Mouse (Mus musculus) kidney, postnatal 36 days (tissue): ENCODE measurements around the gene Pakap.

Experiments used
- DNase-seq, 2 experiments: peaks; one replicate each; pipeline ENCODE4 v3.0.0; 2021 to 2022; ENCODE audit warnings: mixed read lengths in 2 of 2

Pakap gene

DNA sequence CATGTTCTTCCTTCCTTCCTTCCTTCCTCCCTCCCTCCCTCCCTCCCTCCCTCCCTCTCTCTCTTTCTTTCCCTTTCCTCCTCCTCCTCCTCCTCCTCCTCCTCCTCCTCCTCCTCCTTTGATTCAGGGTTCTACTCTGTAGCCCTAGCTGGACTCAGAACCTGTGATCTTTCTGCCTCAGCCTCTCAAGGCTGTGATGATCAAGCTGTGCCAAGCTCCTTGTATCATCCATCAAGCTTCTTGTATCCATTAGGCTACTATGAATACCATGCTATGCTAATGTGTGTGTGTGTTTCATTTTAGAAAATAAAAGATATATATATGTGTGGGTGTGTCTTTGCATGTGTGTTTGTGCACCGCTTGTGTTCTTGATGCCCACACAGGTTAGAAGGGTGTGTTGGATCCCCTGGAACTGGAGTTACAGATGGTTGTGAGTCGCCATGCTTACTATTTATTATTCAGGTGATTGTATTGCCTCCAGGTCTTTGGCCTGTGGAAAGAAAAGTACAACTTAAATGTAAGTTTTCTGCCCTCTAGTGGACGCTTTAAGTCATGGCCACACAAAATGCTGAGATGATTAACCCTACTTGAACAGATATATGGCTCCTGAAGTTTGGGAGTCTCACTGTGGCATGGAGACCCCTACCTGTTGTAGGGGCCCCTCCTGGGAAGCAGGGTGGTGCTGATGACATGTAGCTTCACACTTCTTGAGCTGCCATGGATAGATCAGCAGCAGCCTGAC is 359.7 kb downstream of the Pakap start:
- DNase-seq: peak; percentile 45 to 50

DNA sequence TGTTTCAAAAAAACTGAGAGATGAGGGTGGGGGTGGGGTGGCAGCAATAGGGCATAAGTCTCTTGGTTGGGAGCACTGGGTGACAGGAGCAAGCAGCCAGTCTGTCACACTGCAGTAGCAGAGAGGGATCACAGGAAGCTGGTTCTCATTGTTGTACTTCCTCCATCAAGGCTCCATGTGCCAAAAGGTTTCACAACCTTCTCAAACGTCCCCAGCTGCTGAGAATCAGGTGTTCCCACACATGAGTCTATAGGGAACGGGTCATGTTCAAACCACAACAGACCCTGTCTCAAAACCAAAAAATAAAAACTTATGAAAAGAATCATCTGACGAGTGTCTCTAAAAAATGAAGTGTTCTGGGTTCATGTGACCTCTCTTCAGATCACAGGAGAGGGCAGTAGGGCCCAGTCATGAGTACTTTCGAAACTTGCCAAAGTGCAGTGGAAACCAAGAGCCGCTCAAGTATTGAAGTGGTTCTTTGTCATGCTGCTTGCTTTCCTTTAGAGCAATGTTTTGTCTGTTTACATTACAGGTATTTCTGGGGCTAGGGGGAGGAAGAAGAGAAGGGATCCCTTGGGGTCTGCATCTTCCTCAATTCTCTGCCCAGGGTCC is 362.7 kb downstream of the Pakap start:
- no peak for DNase-seq

DNA sequence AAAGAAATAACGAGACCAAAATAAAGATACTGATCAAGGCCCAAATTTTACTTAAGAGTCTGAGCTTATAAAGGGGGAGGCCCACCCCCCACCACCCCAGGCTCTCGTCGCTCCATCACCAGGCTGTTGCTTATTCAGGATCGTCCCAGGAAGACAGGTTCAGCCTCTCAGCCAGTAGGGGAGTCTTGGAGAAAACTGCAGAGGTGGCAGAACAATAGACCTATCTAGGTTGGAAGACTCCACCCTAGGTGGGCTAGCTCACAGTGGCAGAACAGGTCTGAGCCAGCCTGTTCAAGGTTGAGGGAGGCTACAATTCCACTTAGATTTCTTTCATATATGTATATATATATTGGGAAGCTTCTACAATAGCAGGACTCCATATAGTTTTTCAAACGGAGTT is 366.2 kb downstream of the Pakap start:
- no peak for DNase-seq

DNA sequence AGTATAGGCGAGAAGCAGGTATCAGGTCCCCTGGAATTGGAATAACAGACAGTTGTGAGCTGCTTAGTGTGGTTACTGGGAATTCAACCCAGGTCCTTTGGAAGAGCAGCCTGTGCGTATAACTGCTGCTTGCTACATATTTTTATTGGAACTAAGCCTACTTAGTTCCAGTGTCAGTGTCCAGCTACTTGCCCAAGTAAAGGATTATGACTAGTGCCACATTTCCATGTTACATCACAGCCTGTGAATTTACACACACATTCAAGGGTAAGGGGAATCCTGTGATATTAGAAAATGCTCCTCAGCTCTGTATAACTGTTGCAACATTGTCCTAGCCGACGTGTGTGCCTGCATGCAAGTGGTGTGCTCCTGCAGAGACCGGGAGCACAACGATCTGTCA is 369.3 kb downstream of the Pakap start:
- no peak for DNase-seq

DNA sequence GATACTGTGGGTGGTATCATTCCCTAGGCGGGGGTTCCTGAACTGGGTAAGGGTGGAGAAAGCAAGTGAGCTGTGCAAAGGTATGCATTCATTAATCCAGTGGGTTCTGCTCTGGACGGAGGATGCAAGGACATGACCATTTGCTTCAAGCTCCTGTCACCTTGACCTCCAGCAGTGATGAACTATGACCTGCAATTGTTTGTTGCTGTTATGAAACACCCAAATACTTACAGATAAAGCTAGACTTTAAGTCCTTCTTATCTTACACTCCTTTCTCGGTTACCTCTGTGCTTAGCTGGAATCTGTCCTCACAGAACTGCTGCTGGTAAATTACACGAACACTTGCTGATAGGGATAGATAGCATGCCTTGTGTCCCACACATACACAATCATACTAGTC is 372.7 kb downstream of the Pakap start:
- no peak for DNase-seq

DNA sequence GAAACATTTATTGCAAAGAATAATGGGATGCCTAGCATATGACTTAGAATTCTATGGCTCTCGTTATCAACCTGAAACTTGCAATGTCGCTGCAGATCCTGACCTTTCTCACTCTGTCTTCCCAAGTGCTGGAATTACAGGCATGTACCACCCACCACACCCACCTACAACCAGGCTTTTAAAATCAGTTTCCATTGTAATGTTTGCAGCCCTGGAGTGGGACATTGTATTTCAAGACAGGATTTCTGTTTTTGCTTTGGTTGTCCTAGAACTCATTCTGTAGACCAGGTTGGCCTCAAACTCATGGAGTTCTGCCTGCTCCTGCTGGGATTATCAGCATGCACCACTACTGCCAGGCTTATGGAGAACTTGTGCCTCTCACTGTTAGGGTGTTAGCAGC is 374.9 kb downstream of the Pakap start:
- DNase-seq: no peak
